Mouse (Mus musculus): ENCODE measurements at regions not wholly inside any gene's neighbourhood (a gene's known extent, or its start where the extent isn't known, plus 50 kb on each side); places are given as distances from the start of the nearest gene placed in this dataset.
A peak's percentile ranks its signal among the peaks of the same experiment; 100 is the strongest.

GRCm38 (mm10) chr11:23996250-23996649, 78.6 kb downstream of the A830031A19Rik start:
- DNase-seq (ENCODE audit: low spot score): no peak

- DNase-seq (ENCODE audit: low spot score): no peak
Measured at GRCm38 (mm10) chr11:23994160-23994559, 80.7 kb downstream of the A830031A19Rik start.

- no peak for DNase-seq (ENCODE audit: low spot score)
Measured at GRCm38 (mm10) chr11:23987532-23988450, 87.1 kb downstream of the A830031A19Rik start.

- no peak for DNase-seq (ENCODE audit: low spot score)
Measured at GRCm38 (mm10) chr11:23985231-23985630, 89.6 kb downstream of the A830031A19Rik start.

- peak; percentile 42 for DNase-seq (ENCODE audit: low spot score)
Measured at GRCm38 (mm10) chr11:23979332-23979731, 84.3 kb upstream of the Papolg start.

GRCm38 (mm10) chr11:23978300-23978699, 83.2 kb upstream of the Papolg start:
- DNase-seq (ENCODE audit: low spot score): no peak

GRCm38 (mm10) chr11:23977096-23977495, 82.0 kb upstream of the Papolg start:
- no peak for DNase-seq (ENCODE audit: low spot score)

- DNase-seq (ENCODE audit: low spot score): peak; percentile 21
Measured at GRCm38 (mm10) chr11:23954323-23954722, 59.3 kb upstream of the Papolg start.

- DNase-seq (ENCODE audit: low spot score): no peak
Measured at GRCm38 (mm10) chr11:23945966-23946365, 50.9 kb upstream of the Papolg start.
